Mouse (Mus musculus) liver, embryonic 12.5 days (tissue): ENCODE results near the gene Zfp595. TPM values are rescaled to one million over a fixed set of nuclear protein-coding genes. Genes with fewer than 3 reads are reported as not detected.
"Not testable (repeated sequence)": the region's sequence is repeated elsewhere in the genome, so short reads cannot be mapped to it uniquely, and the experiment has no call there.

Source experiments
- ATAC-seq: fragments of 200-750 bp; cut with Nextera tagmentation; 2 replicates; pipeline ENCODE4 v1.8.0; 2017; ENCODE audit warnings: moderate number of reproducible peaks, mild to moderate bottlenecking, moderate library complexity
- H3K27ac ChIP-seq: fragments of 300-500 bp; sonication (generic); 2 replicates; pipeline ENCODE4 v1.5.1; 2016; ENCODE audit warnings: mild to moderate bottlenecking
- H3K27me3 ChIP-seq: fragments of 300-500 bp; sonication (generic); replicated peaks from 2 replicates; pipeline ENCODE4 v1.6.1; 2016; ENCODE audit warnings: mild to moderate bottlenecking, moderate library complexity
- H3K36me3 ChIP-seq: fragments of 300-500 bp; sonication (generic); 2 replicates; pipeline ENCODE4 v1.6.1; 2016; ENCODE audit warnings: mild to moderate bottlenecking, moderate library complexity
- H3K4me1 ChIP-seq: fragments of 300-500 bp; sonication (generic); 2 replicates; pipeline ENCODE4 v1.6.1; 2016
- H3K4me2 ChIP-seq: fragments of 300-500 bp; sonication (generic); 2 replicates; pipeline ENCODE4 v1.6.1; 2016; ENCODE audit warnings: mild to moderate bottlenecking, moderate library complexity
- H3K4me3 ChIP-seq: fragments of 300-500 bp; sonication (generic); 2 replicates; pipeline ENCODE4 v1.5.1; 2016; ENCODE audit warnings: mild to moderate bottlenecking, moderate library complexity
- H3K9ac ChIP-seq: fragments of 300-500 bp; sonication (generic); 2 replicates; pipeline ENCODE4 v1.6.1; 2016; ENCODE audit warnings: mild to moderate bottlenecking, moderate library complexity
- H3K9me3 ChIP-seq: fragments of 300-500 bp; sonication (generic); replicated peaks from 2 replicates; pipeline ENCODE4 v1.6.1; 2016; ENCODE audit warnings: mild to moderate bottlenecking, moderate library complexity
- WGBS: fragments of 180-500 bp; shearing (Covaris S2); methylation state at CpG from one replicate; pipeline ENCODE4 v1.1.7; 2016; ENCODE audit not compliant: insufficient replicate concordance; 5-methylcytosine and 5-hydroxymethylcytosine counted together
- polyA plus RNA-seq: library from polyadenylated mRNA; unstranded; fragments of >200 nt; fragmentation: Nextera tagmentation; extraction: Ambion mirVana; gene quantifications from 2 replicates; pipeline ENCODE4 v1.2.1, GENCODE M21; 2016

The Zfp595 gene
- polyA plus RNA-seq, 1 experiment from 2014 or later: 1.1 TPM

DNA sequence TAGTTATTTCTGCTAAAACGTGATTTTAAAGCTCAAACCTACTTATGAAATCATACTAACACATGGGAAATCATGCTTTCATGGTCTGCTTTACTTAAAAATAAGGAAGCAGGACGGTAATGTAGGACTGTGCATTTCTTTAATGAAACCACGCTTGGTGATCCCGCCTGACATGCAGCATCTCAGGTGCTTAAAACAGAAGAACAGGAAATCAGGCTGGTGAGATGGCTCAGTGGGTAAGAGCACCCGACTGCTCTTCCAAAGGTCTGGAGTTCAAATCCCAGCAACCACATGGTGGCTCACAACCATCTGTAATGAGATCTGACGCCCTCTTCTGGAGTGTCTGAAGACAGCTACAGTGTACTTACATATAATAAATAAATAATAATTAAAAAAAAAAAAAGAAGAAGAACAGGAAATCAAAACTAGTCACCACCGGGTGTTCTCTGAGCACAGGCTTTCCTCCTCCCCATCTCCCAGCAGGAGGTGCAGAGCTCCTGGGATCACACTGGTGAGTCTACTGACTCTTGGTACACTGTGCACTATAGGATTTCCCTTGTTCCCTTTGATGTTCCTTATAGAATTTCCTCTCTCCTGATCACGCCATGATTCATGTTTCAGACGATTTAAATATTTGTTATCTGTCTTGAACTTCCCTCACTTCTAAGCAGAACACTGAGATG, 62.8 kb downstream of the Zfp595 start:
- not testable (repeated sequence) for H3K27me3 ChIP-seq, H3K9me3 ChIP-seq, H3K27ac ChIP-seq, H3K36me3 ChIP-seq
- H3K4me3 ChIP-seq: peak overlapping the region; percentile 81
- peaks cover 12% of the 10 kb centered on the region for H3K4me1 ChIP-seq
- WGBS: 33% methylated on average over 9 of the region's 9 CpGs
- H3K9ac ChIP-seq: peak overlapping the region; percentile 79
- H3K4me2 ChIP-seq: peak overlapping the region; percentile 79
- peak; percentile 58 for ATAC-seq

DNA sequence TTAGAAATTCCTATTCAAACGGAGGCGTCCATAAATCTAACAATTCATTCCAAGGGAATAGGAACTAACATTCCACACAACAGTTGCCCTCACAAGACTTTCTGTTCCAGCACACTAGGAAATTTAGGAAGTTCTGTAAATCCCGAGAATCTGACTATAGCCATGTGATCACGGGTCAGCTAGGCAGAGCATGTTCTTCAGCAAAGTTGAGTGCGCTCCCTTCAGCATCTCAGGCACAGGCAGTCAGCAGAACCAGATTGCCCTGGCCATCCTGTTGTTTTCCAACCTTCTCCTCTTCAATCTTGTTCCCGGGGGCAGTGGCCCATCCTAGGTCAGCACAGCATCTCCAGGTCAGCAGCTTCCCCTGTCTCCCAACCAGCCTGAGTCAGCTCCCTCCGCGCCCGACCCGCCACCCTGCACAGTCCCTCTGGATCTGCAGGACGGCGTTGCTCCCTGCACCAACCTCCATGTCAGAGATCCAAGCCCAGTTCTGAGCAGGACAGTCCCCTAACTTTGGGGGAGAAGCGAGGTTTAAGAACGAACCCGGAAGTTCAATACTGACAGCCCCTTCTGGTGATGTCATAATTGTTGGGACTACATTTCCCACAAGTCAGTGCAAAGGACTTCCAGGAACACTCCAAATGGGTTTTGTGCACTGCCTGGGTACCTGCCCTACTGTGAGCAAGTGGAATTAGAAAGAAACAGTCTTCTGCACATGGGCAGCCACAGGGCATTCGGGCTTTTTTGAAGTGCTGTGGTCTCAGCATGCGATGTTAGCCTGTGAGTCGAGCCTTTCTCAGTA, 63.6 kb downstream of the Zfp595 start:
- peak overlapping the region; percentile 81 for H3K4me3 ChIP-seq
- no peaks in the 10 kb centered on the region for H3K27me3 ChIP-seq
- H3K4me2 ChIP-seq: peak overlapping the region; percentile 79
- H3K27ac ChIP-seq: no peak overlapping the region
- 7% methylated on average over 18 of the region's 18 CpGs for WGBS
- H3K36me3 ChIP-seq: peaks cover 6% of the 10 kb centered on the region; the same call in 1 of the 2 replicates
- H3K4me1 ChIP-seq: peaks cover 12% of the 10 kb centered on the region
- peaks cover 8% of the 10 kb centered on the region for H3K9me3 ChIP-seq
- ATAC-seq: peak; percentile 99
- peak overlapping the region; percentile 79 for H3K9ac ChIP-seq

Other genes with a start within 250 kb of the Zfp595 start
- 1.4 and 1.6 TPM in 2 replicates for gene Zfp708, start 234.6 kb downstream of the Zfp595 start, polyA plus RNA-seq
- 1.3 and 2.5 TPM in 2 replicates for gene Gm28557, start 224.0 kb downstream of the Zfp595 start, polyA plus RNA-seq
- 0.13 and 0.29 TPM in 2 replicates for gene Rslcan18, start 216.3 kb downstream of the Zfp595 start, polyA plus RNA-seq
- 0.64 and 0.81 TPM in 2 replicates for gene Zfp759, start 210.9 kb downstream of the Zfp595 start, polyA plus RNA-seq
- gene Rsl1, start 159.4 kb downstream of the Zfp595 start, polyA plus RNA-seq: 1.9 and 2.6 TPM in 2 replicates
- 0.35 and 0.62 TPM in 2 replicates for gene Zfp455, start 138.1 kb downstream of the Zfp595 start, polyA plus RNA-seq
- gene Zfp458, start 54.1 kb downstream of the Zfp595 start, polyA plus RNA-seq: 0.74 and 0.92 TPM in 2 replicates
- gene Zfp457, start 26.1 kb downstream of the Zfp595 start, polyA plus RNA-seq: 0.15 and 0.35 TPM in 2 replicates
- gene Gm28044, start 28.0 kb upstream of the Zfp595 start, polyA plus RNA-seq: 0.26 and 0.38 TPM in 2 replicates
- 0.82 and 1.1 TPM in 2 replicates for gene Zfp953, start 28.0 kb upstream of the Zfp595 start, polyA plus RNA-seq
- 0.50 TPM in 1 of 2 replicates, not detected in the other for gene Gm28041, start 43.2 kb upstream of the Zfp595 start, polyA plus RNA-seq
- gene Zfp456, start 43.2 kb upstream of the Zfp595 start, polyA plus RNA-seq: 0.78 and 0.85 TPM in 2 replicates
- 1.6 and 3.1 TPM in 2 replicates for gene Zfp429, start 67.2 kb upstream of the Zfp595 start, polyA plus RNA-seq
- gene Zfp459, start 88.8 kb upstream of the Zfp595 start, polyA plus RNA-seq: 0.05 and 1.6 TPM in 2 replicates
- gene Zfp874a, start 119.1 kb upstream of the Zfp595 start, polyA plus RNA-seq: 5.5 and 6.6 TPM in 2 replicates
- 1.9 and 3.3 TPM in 2 replicates for gene Zfp874b, start 151.7 kb upstream of the Zfp595 start, polyA plus RNA-seq
- 4.1 TPM in 2 replicates for gene Zfp58, start 168.0 kb upstream of the Zfp595 start, polyA plus RNA-seq
- gene Gm26965, start 193.6 kb upstream of the Zfp595 start, polyA plus RNA-seq: not detected in 2 replicates
- 9.4 and 9.7 TPM in 2 replicates for gene Zfp87, start 193.6 kb upstream of the Zfp595 start, polyA plus RNA-seq
- 6.8 TPM in 2 replicates for gene Zfp748, start 221.3 kb upstream of the Zfp595 start, polyA plus RNA-seq